Mouse (Mus musculus) adrenal gland, adult (tissue): Measurements from ENCODE around the gene E130114P18Rik.
A peak's percentile ranks its signal among the peaks of the same experiment; 100 is the strongest.

Experiments used
- DNase-seq, 2 experiments: peaks; one replicate each; pipeline ENCODE4 v3.0.0; 2022 to 2023; ENCODE audit warnings: low spot score in 1 of 2; ENCODE audit not compliant: inconsistent age in 2 of 2

The E130114P18Rik gene

GRCm38 (mm10) chr4:97777706-97778176, at the start of gene E130114P18Rik:
E130114P18Rik (minus strand) TSS chr4:97778078.
- peak; percentile 78 to 90 for DNase-seq

- no peak for DNase-seq
These were observed 49.2 kb upstream of the E130114P18Rik start for GRCm38 (mm10) chr4:97827115-97827514.

- peak; percentile 57 to 75 for DNase-seq
These were observed 48.0 kb upstream of the E130114P18Rik start for GRCm38 (mm10) chr4:97825841-97826240.

- DNase-seq, result no peak
These were observed 47.6 kb upstream of the E130114P18Rik start for GRCm38 (mm10) chr4:97825432-97825831.

GRCm38 (mm10) chr4:97824451-97824850, 46.6 kb upstream of the E130114P18Rik start:
- peak in 1 of 2 experiments; percentile 55 for DNase-seq

GRCm38 (mm10) chr4:97823512-97823911, 45.6 kb upstream of the E130114P18Rik start:
- no peak for DNase-seq

- no peak for DNase-seq
These were observed 43.8 kb upstream of the E130114P18Rik start for GRCm38 (mm10) chr4:97821556-97822251.

GRCm38 (mm10) chr4:97820474-97821259, 42.8 kb upstream of the E130114P18Rik start:
- peak; percentile 26 to 81 for DNase-seq

GRCm38 (mm10) chr4:97819101-97819500, 41.2 kb upstream of the E130114P18Rik start:
- DNase-seq, result no peak

- no peak for DNase-seq
These were observed 40.6 kb upstream of the E130114P18Rik start for GRCm38 (mm10) chr4:97818498-97818897.

- no peak for DNase-seq
These were observed 39.9 kb upstream of the E130114P18Rik start for GRCm38 (mm10) chr4:97817741-97818140.

- DNase-seq, result no peak
These were observed 38.9 kb upstream of the E130114P18Rik start for GRCm38 (mm10) chr4:97816753-97817152.

- DNase-seq, result no peak
These were observed 38.1 kb upstream of the E130114P18Rik start for GRCm38 (mm10) chr4:97816001-97816400.

- peak; percentile 47 to 78 for DNase-seq
These were observed 36.6 kb upstream of the E130114P18Rik start for GRCm38 (mm10) chr4:97814515-97814914.

- no peak for DNase-seq
These were observed 36.1 kb upstream of the E130114P18Rik start for GRCm38 (mm10) chr4:97813996-97814395.

- no peak for DNase-seq
These were observed 35.2 kb upstream of the E130114P18Rik start for GRCm38 (mm10) chr4:97813035-97813434.

GRCm38 (mm10) chr4:97810348-97810939, 32.6 kb upstream of the E130114P18Rik start:
- DNase-seq, result peak in 1 of 2 experiments; percentile 81

GRCm38 (mm10) chr4:97809582-97810295, 31.9 kb upstream of the E130114P18Rik start:
- no peak for DNase-seq

- no peak for DNase-seq
These were observed 31.0 kb upstream of the E130114P18Rik start for GRCm38 (mm10) chr4:97808885-97809284.

GRCm38 (mm10) chr4:97806924-97807323, 29.0 kb upstream of the E130114P18Rik start:
- DNase-seq, result no peak
